Mouse (Mus musculus): ENCODE results near the gene Mgat5.

The Mgat5 gene

DNA sequence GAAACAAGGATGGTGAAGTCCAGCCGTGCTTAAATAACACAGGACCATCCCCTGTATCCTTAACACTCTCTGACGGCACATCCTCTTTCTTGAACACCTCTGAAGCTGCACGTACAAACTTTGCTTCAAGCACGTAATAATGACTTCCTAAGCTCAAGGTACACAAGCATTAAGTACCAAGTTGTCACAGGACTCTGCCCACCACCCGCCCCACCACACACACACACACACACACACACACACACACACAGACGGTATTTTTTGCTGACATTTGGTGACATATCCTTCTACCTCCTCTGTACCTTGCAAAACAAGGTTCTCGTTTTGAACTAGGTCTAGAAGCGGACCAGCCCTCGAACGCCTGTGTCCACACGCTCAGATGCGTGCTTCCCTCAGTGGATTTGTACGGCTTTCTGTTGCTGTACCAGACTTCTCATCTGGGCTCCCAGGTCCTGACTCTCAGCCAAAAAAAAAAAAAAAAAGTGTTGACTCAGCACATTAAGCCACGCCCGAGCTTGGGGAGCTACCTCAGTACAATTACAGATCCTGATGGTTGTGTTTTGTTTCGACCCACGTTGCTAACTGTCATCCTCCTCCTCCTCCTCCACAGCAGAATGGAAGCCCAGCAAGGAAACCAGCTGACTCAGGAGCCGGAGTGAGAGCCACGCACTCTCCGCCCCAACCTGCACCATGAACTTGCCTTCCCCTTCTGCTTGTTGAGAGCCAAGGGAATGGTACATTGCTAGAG lies 101.4 kb downstream of the Mgat5 start:
- no peak for DNase-seq (ENCODE audit: low spot score)

DNA sequence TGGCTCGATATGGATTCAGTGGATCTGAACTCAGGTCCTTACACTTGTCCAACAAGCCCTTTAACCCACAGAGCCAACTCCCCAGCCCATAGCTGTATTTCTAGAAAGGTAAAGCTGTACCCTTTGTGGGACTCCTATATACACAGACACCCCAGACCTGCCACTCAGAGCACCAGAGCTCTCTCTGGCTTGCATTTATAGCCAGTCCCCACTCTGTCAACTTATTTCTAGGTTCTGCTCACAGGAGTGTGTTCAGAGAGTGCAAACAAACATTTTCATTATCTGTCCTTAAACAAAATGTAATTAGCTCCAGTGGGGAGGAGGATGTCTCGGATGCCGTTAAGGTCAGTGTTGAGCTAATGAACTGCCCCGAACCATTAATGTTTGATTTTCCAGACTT lies 102.5 kb downstream of the Mgat5 start:
- no peak for DNase-seq (ENCODE audit: low spot score)

DNA sequence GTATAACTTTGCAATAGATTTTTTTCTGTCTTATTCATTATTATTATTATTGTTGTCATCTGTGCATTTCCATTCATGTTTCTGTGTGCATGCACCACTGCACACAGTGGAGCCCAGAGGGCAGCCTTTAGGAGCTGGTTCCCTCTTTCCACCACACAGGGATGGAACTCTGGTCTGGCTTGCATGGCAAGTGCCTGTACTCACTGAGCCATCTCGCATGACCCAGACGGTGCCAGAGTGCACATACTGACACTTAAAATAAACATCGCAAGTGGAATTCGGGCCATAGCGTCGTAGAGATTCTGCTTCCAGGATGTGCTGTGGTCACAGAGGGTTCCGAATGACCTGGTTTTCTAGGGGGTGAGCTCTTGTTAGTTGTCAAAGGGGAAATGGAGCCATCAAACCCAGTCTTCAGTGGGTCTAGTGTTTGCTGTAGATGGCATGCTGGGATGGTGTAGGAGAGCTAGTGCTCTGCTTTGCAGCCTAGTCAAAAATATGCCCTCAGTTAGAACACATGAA lies 103.5 kb downstream of the Mgat5 start:
- DNase-seq (ENCODE audit: low spot score), result no peak

DNA sequence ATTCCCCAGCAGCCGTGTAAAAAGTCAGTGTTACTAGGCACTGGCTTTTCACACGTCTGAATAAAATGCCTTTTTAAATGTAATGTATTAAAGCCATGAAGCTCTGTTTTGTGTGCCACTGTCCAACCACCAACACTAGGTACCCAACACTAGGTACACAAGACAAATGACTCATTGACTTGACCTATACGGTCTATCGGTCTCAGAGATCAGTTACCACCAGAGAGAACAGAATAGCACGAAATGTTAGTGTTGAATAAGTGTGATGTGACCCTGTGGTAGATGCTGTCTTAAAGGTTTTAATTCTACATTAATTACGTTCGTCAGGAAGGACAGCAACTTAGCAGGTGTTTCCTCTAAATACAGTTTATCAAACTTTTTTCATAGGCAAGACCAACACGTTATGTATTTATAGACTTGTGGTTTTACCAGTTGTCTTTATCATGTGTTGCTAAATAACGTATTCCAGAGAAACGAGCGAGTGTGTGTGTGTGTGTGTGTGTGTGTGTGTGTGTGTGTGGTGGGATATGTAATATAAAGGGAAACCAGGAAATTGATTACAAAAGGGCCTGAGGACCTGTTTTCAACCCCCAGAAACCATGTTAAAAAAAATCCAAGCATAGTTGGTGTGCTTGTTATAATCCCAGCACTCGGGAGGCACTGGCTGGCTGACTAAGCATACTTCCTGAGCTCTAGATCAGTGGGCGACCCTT lies 104.3 kb downstream of the Mgat5 start:
- DNase-seq (ENCODE audit: low spot score), result no peak

DNA sequence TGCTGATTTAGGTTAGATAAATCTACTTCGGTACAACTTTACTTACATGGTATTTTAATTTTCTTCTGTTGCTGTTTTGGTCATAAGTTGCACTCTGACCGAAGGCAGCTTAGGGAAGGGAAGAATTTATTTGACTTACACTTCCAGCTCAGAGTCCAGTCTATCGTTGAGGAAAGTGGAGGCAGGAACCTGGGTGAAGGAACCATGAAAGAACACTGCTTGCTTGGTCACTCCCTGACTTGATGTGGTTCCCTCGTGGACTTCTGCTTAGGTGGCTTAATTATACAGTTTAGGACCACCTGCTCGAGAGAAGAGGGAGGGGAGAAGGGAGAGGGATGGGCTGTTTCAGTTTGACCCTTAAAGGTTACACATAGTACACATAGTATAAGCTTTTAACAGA lies 105.2 kb downstream of the Mgat5 start:
- no peak for DNase-seq (ENCODE audit: low spot score)

DNA sequence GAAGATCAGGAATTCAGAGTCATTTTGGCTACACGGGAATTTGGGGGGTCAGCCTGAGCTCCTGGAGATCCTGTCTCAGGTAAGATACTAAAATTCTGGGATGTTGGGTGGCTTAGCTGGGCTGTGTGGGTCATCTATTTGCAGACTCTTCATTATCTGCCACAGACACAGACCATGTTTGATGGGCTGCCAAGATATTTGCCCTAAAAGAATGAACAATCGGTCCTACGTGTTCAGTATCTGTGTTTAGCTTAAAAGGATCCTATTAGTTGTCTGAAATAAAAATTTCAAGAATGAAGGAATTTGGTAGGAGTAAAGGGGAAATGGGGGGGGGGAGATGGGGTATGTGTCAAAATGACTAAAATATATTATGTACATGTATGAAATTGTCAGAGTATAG lies 105.9 kb downstream of the Mgat5 start:
- no peak for DNase-seq (ENCODE audit: low spot score)

DNA sequence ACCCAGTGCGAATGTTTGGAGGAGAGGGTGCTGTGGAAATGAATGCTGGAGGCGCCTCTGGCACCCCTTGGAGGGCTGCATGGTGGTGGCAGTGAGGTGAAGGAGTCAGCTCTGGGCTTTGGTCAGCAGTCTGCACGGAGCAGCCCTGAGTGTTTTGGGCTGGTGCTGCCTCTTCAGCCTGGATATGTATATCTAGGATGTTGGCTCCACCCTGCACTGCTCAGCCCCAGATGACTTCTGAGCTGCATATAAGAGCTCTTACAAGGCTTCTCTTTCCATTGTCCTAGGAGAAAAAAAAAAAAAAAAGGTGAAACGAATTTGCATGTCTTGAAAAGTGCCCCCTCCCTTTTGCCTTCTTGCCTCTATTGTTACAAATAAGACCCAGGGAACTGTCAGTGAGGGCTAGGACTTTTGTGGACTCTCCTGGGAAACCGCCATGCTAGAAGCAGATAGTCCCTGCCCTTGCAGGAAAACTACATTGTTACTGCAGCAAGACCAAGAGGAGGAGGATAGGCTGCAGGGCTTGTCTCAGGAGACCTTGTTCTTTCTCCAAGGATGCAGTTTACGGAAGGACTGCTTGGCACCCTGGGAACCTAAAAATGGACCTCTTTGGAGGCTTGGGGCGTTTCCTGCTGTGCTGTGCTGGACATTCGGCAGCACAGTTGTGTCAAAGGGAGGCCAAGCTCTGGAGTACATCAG lies 109.0 kb downstream of the Mgat5 start:
- DNase-seq (ENCODE audit: low spot score), result no peak

DNA sequence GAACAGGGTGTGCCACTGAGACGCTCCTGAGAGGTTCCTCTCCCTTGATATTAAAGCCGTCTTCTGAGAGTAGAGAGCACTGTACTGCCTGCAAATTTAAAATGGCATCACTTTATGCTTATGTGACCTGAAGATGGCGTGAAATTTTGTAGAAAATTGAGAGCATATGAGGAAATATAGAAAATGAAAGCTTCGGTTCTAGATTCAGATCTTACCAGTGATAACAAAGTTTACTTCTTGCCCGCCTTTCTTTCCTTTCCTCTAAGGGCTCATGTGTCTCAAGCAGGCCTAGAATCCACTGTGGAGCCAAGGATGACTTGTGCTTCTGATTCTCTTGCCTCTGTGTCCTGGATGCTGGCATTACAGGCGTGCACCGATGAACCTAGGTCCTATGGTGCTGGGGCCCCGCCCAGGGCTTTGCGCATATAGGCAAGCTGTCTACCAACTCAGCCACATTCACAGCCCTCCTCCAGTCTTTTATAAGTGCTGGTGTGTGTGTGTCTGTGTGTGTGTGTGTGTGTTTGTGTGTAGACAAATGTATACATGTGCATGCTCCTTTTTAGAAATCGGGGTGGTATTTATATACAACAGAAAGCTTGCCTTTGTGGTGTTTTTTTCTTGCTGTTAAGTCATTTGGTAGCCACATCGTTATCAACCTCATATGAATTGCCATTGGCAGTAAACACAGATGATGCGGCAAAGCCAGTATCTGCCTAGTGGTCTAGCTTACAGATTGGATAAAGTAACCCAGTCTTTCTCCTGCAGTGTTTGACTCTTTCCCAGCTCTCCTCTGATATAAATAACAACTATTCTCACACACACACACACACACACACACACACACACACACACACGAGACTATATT lies 111.2 kb downstream of the Mgat5 start:
- no peak for DNase-seq (ENCODE audit: low spot score)

DNA sequence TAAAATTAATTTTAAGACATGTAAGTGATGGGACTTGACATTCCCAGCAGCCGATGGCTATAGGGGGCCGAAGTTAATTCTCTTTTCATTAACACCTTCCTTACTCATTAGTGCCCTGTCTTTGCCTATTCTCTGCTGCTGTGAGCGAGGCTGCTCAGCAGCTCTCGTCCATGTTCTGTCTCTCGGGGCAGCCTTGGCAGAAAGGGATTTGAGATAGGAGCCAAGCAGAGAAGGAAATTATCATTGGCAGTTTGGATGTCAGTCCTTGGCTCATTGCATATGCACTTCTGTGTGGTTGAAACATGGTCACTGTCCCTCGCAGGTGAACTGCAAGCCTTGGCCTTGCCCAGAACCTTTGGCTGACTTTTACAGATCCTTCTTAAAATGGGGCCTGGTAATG lies 111.8 kb downstream of the Mgat5 start:
- no peak for DNase-seq (ENCODE audit: low spot score)

DNA sequence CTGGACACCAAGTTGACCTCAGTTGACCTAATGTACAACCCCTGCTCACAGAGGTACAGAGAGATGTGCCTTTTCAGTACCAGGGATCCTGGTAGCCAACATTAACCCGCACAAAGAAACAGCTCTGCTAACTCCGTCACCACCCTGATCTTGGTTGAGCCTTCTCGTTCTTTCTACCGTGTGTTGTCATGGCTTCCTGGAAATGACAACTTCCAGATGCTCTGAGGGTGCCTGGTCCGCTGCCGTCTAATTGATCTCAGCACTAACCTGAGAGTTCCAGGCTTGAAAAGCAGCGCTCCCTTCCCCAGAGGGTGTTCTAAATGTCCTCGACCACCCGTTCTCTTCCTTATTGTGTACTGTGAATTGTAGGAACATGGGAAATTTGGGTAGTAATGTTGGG lies 112.7 kb downstream of the Mgat5 start:
- DNase-seq (ENCODE audit: low spot score), result no peak

DNA sequence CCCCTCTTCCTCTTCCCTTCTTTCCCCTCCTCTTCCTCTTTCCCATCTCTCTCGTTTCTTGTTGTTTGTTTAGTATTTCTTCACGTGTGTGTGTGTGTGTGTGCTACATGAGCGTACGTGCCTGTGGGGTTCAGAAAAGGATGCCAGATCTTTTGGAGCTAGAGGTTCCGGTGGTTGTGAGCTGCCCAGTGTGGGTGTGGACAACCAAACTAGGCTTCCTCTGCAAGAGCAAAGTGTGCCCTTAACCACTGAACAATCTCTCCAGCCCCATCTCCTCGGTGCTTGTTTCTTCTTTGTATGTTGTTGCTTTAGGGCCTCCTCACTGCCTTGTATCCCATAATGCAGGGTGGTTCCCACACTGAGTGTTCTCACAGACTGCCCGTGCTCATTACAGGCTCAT lies 113.7 kb downstream of the Mgat5 start:
- DNase-seq (ENCODE audit: low spot score), result no peak

DNA sequence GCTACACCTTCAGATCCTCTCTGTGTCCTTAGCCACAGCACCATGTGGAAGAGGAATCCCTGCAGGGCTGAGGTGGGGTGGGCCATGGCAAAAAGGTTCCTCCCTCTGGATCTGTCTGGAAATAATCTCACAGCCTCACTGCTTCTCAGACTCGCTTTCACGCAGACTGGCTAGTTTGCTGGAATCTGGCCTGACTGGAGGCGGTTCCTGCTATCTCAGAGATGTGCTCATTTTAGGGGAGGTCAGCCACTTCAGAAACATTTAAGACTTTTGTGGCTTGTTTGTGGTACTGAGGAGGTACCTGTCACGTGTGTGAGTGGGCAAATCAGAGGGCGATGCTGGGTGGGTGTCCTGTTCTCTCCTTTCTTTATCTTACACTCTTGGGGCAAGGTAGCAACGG lies 115.0 kb downstream of the Mgat5 start:
- DNase-seq (ENCODE audit: low spot score), result no peak

DNA sequence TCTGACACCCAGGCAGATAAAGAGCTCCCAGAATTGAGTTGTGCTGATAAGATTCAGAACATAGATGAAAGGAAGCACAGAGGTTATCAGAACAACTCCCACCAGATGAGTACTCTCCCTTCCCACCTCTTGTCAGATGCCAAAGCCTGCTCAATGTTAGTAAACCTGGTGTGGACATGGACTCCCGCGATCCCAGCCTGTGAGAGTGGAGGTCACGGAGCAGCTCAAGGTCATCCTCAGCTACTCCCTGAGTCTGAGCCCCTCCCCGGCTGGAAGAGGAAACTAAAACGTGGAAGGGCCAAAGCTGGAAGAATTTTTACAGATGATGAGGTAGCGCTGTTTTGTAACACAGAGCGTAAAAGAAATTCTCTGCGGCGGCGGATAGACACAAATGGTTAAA lies 116.1 kb downstream of the Mgat5 start:
- DNase-seq (ENCODE audit: low spot score), result peak; percentile 25

DNA sequence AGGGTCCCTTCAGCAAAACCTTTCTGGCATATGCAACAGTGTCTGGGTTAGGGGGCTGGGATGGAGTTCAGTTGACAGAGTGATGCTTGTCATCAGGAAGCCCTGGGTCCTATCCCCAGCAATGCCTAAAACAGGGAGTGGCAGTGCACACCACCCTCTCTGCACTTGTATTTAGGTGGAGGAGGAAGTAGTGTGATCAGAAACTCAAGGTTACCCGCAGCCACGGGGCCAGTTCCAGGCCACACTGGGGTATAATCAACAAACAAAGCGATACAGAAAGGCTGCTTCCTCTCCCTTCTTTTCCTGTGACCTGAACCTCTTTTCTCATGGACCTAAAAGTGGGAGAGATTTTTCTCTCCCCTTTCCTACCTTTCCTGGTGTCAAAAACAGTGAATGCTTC lies 116.8 kb downstream of the Mgat5 start:
- DNase-seq (ENCODE audit: low spot score), result no peak

DNA sequence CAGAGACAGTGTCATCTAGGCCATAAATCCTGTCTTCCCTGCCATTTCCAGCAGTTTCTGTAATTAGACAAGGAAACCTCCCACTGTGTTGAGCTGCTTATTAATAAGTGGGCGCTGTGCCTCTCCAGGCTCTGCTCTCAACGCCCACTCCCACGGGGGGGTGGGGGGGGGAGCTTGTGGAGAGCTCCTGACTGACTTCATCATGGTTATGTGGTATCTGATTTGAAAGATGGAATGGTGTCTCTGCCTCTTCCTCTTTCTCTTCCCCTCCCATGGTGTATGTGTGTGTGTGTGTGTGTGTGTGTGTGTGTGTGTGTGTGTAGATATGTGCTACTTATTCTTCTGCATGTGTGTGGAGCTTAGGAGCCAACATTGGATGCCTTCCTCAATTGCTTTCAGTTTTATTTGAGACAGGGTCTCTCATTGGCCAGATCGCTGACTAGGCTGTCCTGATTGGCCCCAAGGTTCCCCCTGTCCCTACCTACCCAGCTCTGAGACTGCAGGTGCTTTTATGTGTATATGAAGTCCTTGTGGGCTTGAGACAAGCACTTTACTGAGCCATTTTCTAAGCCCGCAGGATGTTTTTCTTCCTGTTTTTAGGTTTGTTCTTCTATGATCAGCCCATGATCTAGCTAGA lies 117.5 kb downstream of the Mgat5 start:
- no peak for DNase-seq (ENCODE audit: low spot score)

DNA sequence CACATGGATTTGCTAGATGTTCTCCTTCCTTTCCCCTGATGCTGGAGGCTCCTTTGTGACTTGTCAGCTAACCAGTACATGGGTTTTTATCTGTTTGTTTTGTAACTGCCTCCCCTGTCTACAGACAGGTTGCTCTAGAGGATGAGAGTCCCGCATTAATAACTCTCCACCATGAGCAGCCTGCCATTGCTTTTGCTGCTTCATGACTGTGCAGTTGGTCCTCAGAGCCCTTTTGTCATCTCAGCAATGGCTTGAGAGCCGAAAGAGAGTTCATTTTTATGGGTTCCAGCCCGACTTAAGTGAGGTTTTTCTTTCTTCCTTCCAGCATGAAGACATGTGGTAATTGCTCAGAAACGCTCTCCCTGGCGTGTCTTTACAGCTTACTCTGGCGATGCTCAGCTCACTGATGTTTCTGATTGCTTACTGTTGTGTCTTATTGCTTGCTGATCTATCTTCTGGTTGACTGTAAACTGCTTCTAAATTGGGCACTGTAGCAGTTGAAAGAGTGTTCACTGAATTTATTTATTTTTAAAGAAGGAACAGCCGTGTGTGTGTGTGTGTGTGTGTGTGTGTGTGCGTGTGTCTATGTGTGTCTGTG lies 120.9 kb downstream of the Mgat5 start:
- DNase-seq (ENCODE audit: low spot score), result no peak

DNA sequence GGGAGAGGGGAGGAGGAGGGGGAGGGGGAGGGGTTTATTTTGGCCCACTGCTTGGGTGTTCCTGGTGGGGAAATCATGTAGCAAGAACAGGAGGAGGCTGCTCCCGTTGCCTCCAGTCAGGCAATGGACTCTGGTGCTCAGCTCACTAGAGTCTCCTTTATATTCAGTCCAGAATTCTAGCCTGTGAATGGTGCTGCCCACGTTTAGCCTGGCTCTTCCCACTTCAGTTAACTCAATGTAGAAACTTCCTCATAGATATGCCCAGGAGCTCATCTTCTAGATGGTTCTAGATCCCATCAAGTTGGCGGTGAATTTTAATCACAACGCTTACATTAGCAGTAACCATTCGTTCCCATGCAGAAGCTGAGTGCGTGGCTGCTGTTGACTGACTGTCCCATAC lies 123.0 kb downstream of the Mgat5 start:
- DNase-seq (ENCODE audit: low spot score), result no peak

DNA sequence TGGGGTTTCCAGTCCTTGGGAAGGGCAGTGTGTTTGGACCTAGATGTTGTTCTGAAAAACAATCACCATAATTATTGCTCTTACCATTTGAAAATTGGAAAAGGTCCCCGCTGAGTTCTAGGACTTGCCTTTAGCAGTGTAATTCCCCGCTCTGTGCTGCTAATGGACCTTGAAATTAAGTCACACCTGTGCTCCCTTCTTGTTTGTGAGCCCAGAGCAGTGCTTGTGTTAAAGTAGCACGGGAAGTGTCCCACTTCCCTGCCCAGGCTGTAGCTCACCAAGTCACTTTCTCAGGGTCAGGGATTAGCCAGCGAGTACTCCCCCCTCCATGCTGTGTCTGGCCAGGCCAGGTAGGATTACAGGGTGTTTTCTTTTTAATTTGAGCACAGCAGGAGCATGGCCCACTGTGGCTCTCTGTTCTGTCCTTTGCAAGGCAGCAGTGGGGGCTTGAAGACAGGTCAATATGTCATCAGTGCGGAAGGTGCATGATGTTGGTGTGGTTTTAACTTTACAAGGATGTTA lies 123.6 kb downstream of the Mgat5 start:
- no peak for DNase-seq (ENCODE audit: low spot score)

DNA sequence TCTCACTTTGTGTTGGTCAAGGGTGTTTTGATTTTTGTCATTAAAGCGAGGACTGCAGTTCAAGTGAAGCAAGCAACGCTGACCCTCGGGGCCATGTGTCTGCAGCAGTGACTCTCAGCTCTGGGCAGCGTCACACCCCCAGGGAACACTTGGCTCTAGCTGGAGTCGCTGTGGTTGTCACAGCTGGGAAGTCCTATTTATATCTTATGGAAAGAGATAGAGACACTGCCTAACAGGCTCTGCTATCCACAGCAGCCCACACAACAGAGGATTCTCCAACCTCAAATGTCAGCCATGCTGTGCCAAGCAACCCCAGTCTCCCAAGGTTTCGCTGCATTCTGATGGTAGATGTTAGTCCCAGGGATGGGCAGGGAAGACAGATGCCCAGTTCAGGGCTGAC lies 125.0 kb downstream of the Mgat5 start:
- DNase-seq (ENCODE audit: low spot score), result no peak

DNA sequence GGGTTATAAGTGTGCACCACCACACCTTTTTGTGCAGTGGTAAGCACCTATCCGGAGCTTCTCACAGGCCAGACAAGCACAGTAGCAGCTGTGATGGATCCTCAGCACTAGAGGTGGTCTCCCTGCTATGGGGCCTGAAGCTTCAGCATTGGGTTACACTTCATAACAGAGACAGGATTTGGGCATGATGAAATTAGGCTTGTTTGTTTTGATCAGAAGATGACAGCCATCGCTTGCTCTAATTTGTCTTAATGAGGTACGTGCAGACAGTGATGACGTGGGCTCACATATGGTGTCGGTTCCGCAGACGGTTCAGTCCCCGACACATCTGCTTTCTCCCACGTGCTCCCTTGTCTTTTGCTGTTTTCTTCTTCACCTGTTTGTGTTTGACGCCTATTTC lies 132.9 kb downstream of the Mgat5 start:
- no peak for DNase-seq (ENCODE audit: low spot score)

All from ovary, adult 18-20 months (tissue).